5 mouse cellular contexts compared by ENCODE assay signal in the genomic region with DNA sequence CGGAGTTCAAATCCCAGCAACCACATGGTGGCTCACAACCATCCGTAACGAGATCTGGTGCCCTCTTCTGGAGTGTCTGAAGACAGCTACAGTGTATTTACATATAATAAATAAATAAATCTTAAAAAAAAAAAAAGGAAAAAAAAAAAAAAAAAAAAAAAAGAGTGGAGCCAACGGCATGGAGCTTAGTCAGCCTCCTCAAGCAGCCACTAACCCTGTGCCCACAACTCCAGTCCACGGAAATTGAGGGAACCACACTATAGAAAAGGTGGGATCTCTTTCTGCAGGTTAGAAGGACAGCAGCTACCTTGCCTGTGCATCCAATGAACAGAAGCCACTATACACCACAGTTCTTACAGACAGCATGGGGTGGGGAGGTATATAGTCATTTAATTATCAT.
DNase-seq lines count a peak whose midpoint lies in the region; ATAC-seq and TF ChIP-seq lines count a peak whose summit lies in the region.
"Not testable (repeated sequence)": the region's sequence is repeated elsewhere in the genome, so short reads cannot be mapped to it uniquely, and the experiment has no call there.

No protein-coding gene starts in this region.

- not testable (repeated sequence) for TF ChIP-seq CTCF in CH12.LX (conservative IDR thresholded peaks at IDR 0.05 in 1 of 2, IDR thresholded peaks at IDR 0.05 in 1 of 2; ENCODE audit: low read depth in 2 of 2, low read length in 2 of 2)

- not testable (repeated sequence) for ATAC-seq in hindbrain, embryonic 13.5 days (ENCODE audit: low FRiP score); hindbrain, embryonic 15.5 days (ENCODE audit: low FRiP score, low read depth); neural tube, embryonic 13.5 days (ENCODE audit: low read depth); neural tube, embryonic 15.5 days (ENCODE audit: low FRiP score)

- in situ Hi-C loops in CH12.LX (cut with MboI; ENCODE audit: low pct_ligation_motif_present, low pct_unique_long_range_greater_than_20kb, low sequenced_read_pairs), result not testable (repeated sequence)

- TF ChIP-seq RAD21 in CH12.LX (IDR thresholded peaks at IDR 0.05; ENCODE audit: low read depth, low read length), result not testable (repeated sequence)

- not testable (repeated sequence) for H3K36me3 ChIP-seq in CH12.LX (replicated peaks in 1 of 2; ENCODE audit: control insufficient read depth in 1 of 2, insufficient read depth in 1 of 2, low read length in 1 of 2); hindbrain, embryonic 13.5 days; hindbrain, embryonic 15.5 days; neural tube, embryonic 13.5 days; neural tube, embryonic 15.5 days

- not testable (repeated sequence) for H3K4me1 ChIP-seq in CH12.LX (ENCODE audit: control insufficient read depth in 1 of 2, insufficient read depth in 2 of 2)
- peaks cover 36% of the 10 kb centered on the region for H3K4me1 ChIP-seq in hindbrain, embryonic 13.5 days (replicated peaks)
- H3K4me1 ChIP-seq in hindbrain, embryonic 15.5 days (replicated peaks), result peaks cover 30% of the 10 kb centered on the region
- peaks cover 67% of the 10 kb centered on the region for H3K4me1 ChIP-seq in neural tube, embryonic 13.5 days (replicated peaks)
- H3K4me1 ChIP-seq in neural tube, embryonic 15.5 days, result peaks cover 56% of the 10 kb centered on the region

- not testable (repeated sequence) for H3K27me3 ChIP-seq in CH12.LX (replicated peaks); hindbrain, embryonic 13.5 days; hindbrain, embryonic 15.5 days; neural tube, embryonic 13.5 days; neural tube, embryonic 15.5 days (replicated peaks)

- DNase-seq in CH12.LX (ENCODE audit: extremely low read depth), result not testable (repeated sequence)

- not testable (repeated sequence) for H3K9me3 ChIP-seq in CH12.LX (replicated peaks; ENCODE audit: low read length); hindbrain, embryonic 13.5 days; hindbrain, embryonic 15.5 days; neural tube, embryonic 13.5 days; neural tube, embryonic 15.5 days (replicated peaks)

- H3K9ac ChIP-seq in CH12.LX (ENCODE audit: insufficient read depth, low read depth); hindbrain, embryonic 13.5 days; hindbrain, embryonic 15.5 days; neural tube, embryonic 13.5 days; neural tube, embryonic 15.5 days (replicated peaks): not testable (repeated sequence)

- not testable (repeated sequence) for H3K27ac ChIP-seq in CH12.LX (ENCODE audit: insufficient read depth, low read depth)
- H3K27ac ChIP-seq in hindbrain, embryonic 13.5 days, result peak overlapping the region; percentile 58; the same call in 1 of the 2 replicates
- H3K27ac ChIP-seq in hindbrain, embryonic 15.5 days (replicated peaks), result 0 out of 2 replicates have a peak overlapping the region, but pooled peaks have one; percentile 1
- peak overlapping the region; percentile 89 for H3K27ac ChIP-seq in neural tube, embryonic 13.5 days (replicated peaks)
- peak overlapping the region; percentile 58 for H3K27ac ChIP-seq in neural tube, embryonic 15.5 days (replicated peaks)

- not testable (repeated sequence) for TF ChIP-seq EP300 in CH12.LX (IDR thresholded peaks at IDR 0.05; ENCODE audit: low read length)

- not testable (repeated sequence) for H3K79me2 ChIP-seq in CH12.LX (replicated peaks; ENCODE audit: control insufficient read depth, extremely low read depth, insufficient read depth, poor library complexity, severe bottlenecking)

- dilution Hi-C loops in CH12.LX (cut with MboI; ENCODE audit: extremely low pct_ligation_motif_present, extremely low pct_unique_long_range_greater_than_20kb, low sequenced_read_pairs), result not testable (repeated sequence)

- H3K4me2 ChIP-seq in CH12.LX (ENCODE audit: insufficient read depth, low read depth, poor library complexity, severe bottlenecking); hindbrain, embryonic 13.5 days; hindbrain, embryonic 15.5 days; neural tube, embryonic 13.5 days; neural tube, embryonic 15.5 days: not testable (repeated sequence)

- TF ChIP-seq POLR2A in CH12.LX (IDR thresholded peaks at IDR 0.05; ENCODE audit: low read depth, low read length), result not testable (repeated sequence)

- H3K4me3 ChIP-seq in CH12.LX (replicated peaks in 1 of 3; ENCODE audit: low read depth in 2 of 3, low read length in 2 of 3, poor library complexity in 1 of 3); hindbrain, embryonic 13.5 days; hindbrain, embryonic 15.5 days; neural tube, embryonic 13.5 days; neural tube, embryonic 15.5 days (replicated peaks): not testable (repeated sequence)

- WGBS in hindbrain, embryonic 13.5 days, result 81% methylated on average over 5 of the region's 5 CpGs
- 88% methylated on average over 5 of the region's 5 CpGs for WGBS in hindbrain, embryonic 15.5 days
- 79% methylated on average over 5 of the region's 5 CpGs for WGBS in neural tube, embryonic 13.5 days
- WGBS in neural tube, embryonic 15.5 days, result 81% methylated on average over 5 of the region's 5 CpGs

TF ChIP-seq in CH12.LX, 34 proteins besides CTCF, POLR2A, EP300 and RAD21:
- peak; percentile 56 for TF ChIP-seq ZNF384 (IDR thresholded peaks at IDR 0.05; ENCODE audit: low read depth, low read length)
